ENCODE assay signal across 8 mouse cellular contexts in genomic region chr9:21927208-21927753, GRCm38 (mm10). TPM values are rescaled to one million over a fixed set of nuclear protein-coding genes. Genes with fewer than 3 reads are reported as not detected.
DNase-seq lines count a peak whose midpoint lies in the region; ATAC-seq lines count a peak whose summit lies in the region.

Gene Ccdc159, plus strand, starts transcription at chr9:21927471.
Gene Tmem205, minus strand, starts transcription at chr9:21927556.

- H3K4me3 ChIP-seq in hindbrain, embryonic 11.5 days (ENCODE audit: low read depth, low read length): peak within 1 kb of the TSS; percentile 47
- peak within 1 kb of the TSS; percentile 69 for H3K4me3 ChIP-seq in lung, embryonic 16.5 days (ENCODE audit: low read length)

- H3K4me2 ChIP-seq in hindbrain, embryonic 11.5 days (replicated peaks; ENCODE audit: low read depth, low read length): peak within 1 kb of the TSS; percentile 71
- H3K4me2 ChIP-seq in lung, embryonic 16.5 days (ENCODE audit: low read depth, low read length): peak within 1 kb of the TSS; percentile 85

- H3K36me3 ChIP-seq in hindbrain, embryonic 11.5 days (ENCODE audit: control insufficient read depth, insufficient read depth, low read length): no peaks in the 10 kb centered on the region
- no peaks in the 10 kb centered on the region for H3K36me3 ChIP-seq in lung, embryonic 16.5 days (ENCODE audit: control insufficient read depth, insufficient read depth, low read length)

- H3K27me3 ChIP-seq in hindbrain, embryonic 11.5 days (ENCODE audit: control insufficient read depth, insufficient read depth, low read length): no peaks in the 10 kb centered on the region
- H3K27me3 ChIP-seq in lung, embryonic 16.5 days (ENCODE audit: control insufficient read depth, insufficient read depth, low read depth, low read length): no peaks in the 10 kb centered on the region

- peaks cover 4% of the 10 kb centered on the region; the same call in 1 of the 2 replicates for H3K4me1 ChIP-seq in hindbrain, embryonic 11.5 days (replicated peaks; ENCODE audit: control insufficient read depth, insufficient read depth, low read length)
- peaks cover 21% of the 10 kb centered on the region for H3K4me1 ChIP-seq in lung, embryonic 16.5 days (replicated peaks; ENCODE audit: control insufficient read depth, insufficient read depth, low read length)

- DNase-seq in WW6 (ENCODE audit: low read depth, low spot score): peak; percentile 96
- peak; percentile 91 to 93 for DNase-seq in cerebellum, postnatal 14 days
- peak; percentile 91 to 92 for DNase-seq in frontal cortex, postnatal 10 days (ENCODE audit: low spot score in 2 of 2)
- peak; percentile 96 for DNase-seq in hindbrain, embryonic 11.5 days (ENCODE audit: low spot score)
- DNase-seq in layer of hippocampus, adult 9-11 months: peak; percentile 98
- DNase-seq in ovary, postnatal 14 days (ENCODE audit: low spot score): peak; percentile 79
- peak; percentile 66 for DNase-seq in urinary bladder, postnatal 10 days (ENCODE audit: low spot score)

- peak; percentile 99 for ATAC-seq in hindbrain, embryonic 11.5 days (ENCODE audit: low FRiP score)
- peak; percentile 95 for ATAC-seq in lung, embryonic 16.5 days (ENCODE audit: low read depth)

- no peaks in the 10 kb centered on the region for H3K9me3 ChIP-seq in hindbrain, embryonic 11.5 days (ENCODE audit: control insufficient read depth, low read length)
- H3K9me3 ChIP-seq in lung, embryonic 16.5 days (ENCODE audit: control insufficient read depth, low read length): no peaks in the 10 kb centered on the region

- H3K27ac ChIP-seq in hindbrain, embryonic 11.5 days (ENCODE audit: low read depth, low read length): no peak within 1 kb of the TSS
- H3K27ac ChIP-seq in lung, embryonic 16.5 days (ENCODE audit: low read length): peak within 1 kb of the TSS; percentile 71

- H3K9ac ChIP-seq in hindbrain, embryonic 11.5 days (ENCODE audit: low read depth, low read length): peak within 1 kb of the TSS; percentile 70
- peak within 1 kb of the TSS; percentile 78 for H3K9ac ChIP-seq in lung, embryonic 16.5 days (ENCODE audit: low read length)

- 1% methylated on average over 28 of the region's 28 CpGs for WGBS in hindbrain, embryonic 11.5 days
- WGBS in lung, embryonic 16.5 days: under 1% methylated on average over 28 of the region's 28 CpGs

RNA-seq across cellular contexts. Expression of gene Ccdc159, which starts in this region (rescaled TPM):
- polyA plus RNA-seq in hindbrain, embryonic 11.5 days (2014; fragmentation: Nextera tagmentation; extraction: Ambion mirVana): 3.3 and 3.9 TPM in 2 replicates
- polyA plus RNA-seq in lung, embryonic 16.5 days (2015; fragmentation: Nextera tagmentation; extraction: Ambion mirVana): 5.9 and 6.4 TPM in 2 replicates

RNA-seq across cellular contexts. Expression of gene Tmem205, which starts in this region (rescaled TPM):
- polyA plus RNA-seq in hindbrain, embryonic 11.5 days (2014; fragmentation: Nextera tagmentation; extraction: Ambion mirVana): 34.7 and 39.3 TPM in 2 replicates
- 58.8 and 65.3 TPM in 2 replicates for polyA plus RNA-seq in lung, embryonic 16.5 days (2015; fragmentation: Nextera tagmentation; extraction: Ambion mirVana)
